Mouse (Mus musculus) G1E (cell line): ENCODE measurements around the gene Cyb5b. TPM values are rescaled to one million over a fixed set of nuclear protein-coding genes. Genes with fewer than 3 reads are reported as not detected.

Experiments
- ATAC-seq: 2 replicates; pipeline ENCODE4 v1.8.0; 2016; ENCODE audit warnings: mild to moderate bottlenecking; ENCODE audit not compliant: insufficient number of reproducible peaks, poor library complexity, low FRiP score, severe bottlenecking; ENCODE audit errors: extremely low read depth
- DNase-seq: peaks from one replicate; pipeline ENCODE4 v3.0.0; 2012; ENCODE audit warnings: low spot score
- H3K27me3 ChIP-seq: 2 replicates; pipeline ENCODE4 v1.6.1; 2012; ENCODE audit warnings: mild to moderate bottlenecking, low read length, inconsistent platforms; ENCODE audit not compliant: insufficient read depth
- H3K36me3 ChIP-seq: replicated peaks from 2 replicates; pipeline ENCODE3; 2012; ENCODE audit warnings: mild to moderate bottlenecking, inconsistent platforms
- H3K4me1 ChIP-seq: 2 replicates; pipeline ENCODE4 v1.6.1; 2012; ENCODE audit warnings: low read depth, low read length, inconsistent platforms, mixed read lengths; ENCODE audit not compliant: insufficient read depth
- H3K4me3 ChIP-seq: 2 replicates; pipeline ENCODE4 v1.5.1; 2012; ENCODE audit warnings: low read depth, mild to moderate bottlenecking, inconsistent platforms, low read length, moderate library complexity, mixed read lengths
- H3K9me3 ChIP-seq: replicated peaks from 2 replicates; pipeline ENCODE4 v1.6.1; 2012; ENCODE audit warnings: inconsistent platforms
- CTCF ChIP-seq: IDR thresholded peaks from 2 replicates; pipeline ENCODE4 v1.5.1; 2012; ENCODE audit warnings: low read depth, low read length, inconsistent platforms, mixed read lengths
- GATA1 ChIP-seq: IDR thresholded peaks from 2 replicates; pipeline ENCODE4 v1.6.1; 2012; ENCODE audit warnings: borderline replicate concordance, low read length, inconsistent platforms, mixed read lengths
- GATA2 ChIP-seq: IDR thresholded peaks from 2 replicates; pipeline ENCODE4 v1.6.1; 2012; ENCODE audit warnings: low read depth, low read length, inconsistent platforms, borderline replicate concordance
- POLR2AphosphoS5 ChIP-seq: IDR thresholded peaks from 2 replicates; pipeline ENCODE4 v1.6.1; 2012; ENCODE audit warnings: low read depth, low read length, inconsistent platforms; ENCODE audit not compliant: insufficient replicate concordance
- TAL1 ChIP-seq: conservative IDR thresholded peaks from 2 replicates; pipeline ENCODE4 v1.6.1; 2012; ENCODE audit warnings: low read depth, low read length, inconsistent platforms, mixed read lengths
- polyA plus RNA-seq: library from polyadenylated mRNA; stranded (reverse); fragments of >175 nt; gene quantifications from 2 replicates; pipeline ENCODE4 v1.2.3, GENCODE M21; 2012
- total RNA-seq, 2 experiments: library from RNA; stranded (forward) in 1 of 2; stranded (reverse) in 1 of 2; fragments of 200-1000 nt in 1 of 2; fragments of >200 nt in 1 of 2; fragmentation: Nextera tagmentation in 1 of 2; gene quantifications; 2 replicates each; pipeline ENCODE4 v1.2.3; 2014 to 2017

Gene Cyb5b
- total and polyA plus RNA-seq, 3 experiments: 29.9 to 106 (median 72.5) TPM

DNA sequence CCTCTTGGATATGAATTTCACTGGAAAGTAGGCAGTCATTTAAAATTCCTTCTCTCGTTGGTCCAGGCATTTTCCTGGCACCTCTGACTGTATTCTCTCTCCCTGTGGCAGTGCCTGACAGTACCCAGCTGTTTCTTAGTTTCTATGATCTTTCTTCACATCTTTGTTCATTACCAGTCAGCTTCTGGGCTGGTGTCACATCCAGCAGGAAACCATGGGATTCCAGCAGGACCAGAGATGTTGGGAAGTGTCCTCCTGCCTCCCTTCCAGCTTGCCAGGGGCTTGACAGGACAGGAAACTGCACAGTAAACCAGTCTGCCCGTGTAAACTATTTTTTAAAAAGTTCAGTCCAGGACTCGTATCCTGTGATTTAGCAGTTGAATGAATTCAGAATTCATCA lies 34.6 kb downstream of the Cyb5b start:
- H3K36me3 ChIP-seq: peaks cover 67% of the 10 kb centered on the region
- H3K9me3 ChIP-seq: no peaks in the 10 kb centered on the region
- no peak overlapping the region for H3K4me3 ChIP-seq
- no peaks in the 10 kb centered on the region for H3K4me1 ChIP-seq
- TF ChIP-seq POLR2AphosphoS5: no peak
- no peak for ATAC-seq
- DNase-seq: no peak
- H3K27me3 ChIP-seq: no peaks in the 10 kb centered on the region

DNA sequence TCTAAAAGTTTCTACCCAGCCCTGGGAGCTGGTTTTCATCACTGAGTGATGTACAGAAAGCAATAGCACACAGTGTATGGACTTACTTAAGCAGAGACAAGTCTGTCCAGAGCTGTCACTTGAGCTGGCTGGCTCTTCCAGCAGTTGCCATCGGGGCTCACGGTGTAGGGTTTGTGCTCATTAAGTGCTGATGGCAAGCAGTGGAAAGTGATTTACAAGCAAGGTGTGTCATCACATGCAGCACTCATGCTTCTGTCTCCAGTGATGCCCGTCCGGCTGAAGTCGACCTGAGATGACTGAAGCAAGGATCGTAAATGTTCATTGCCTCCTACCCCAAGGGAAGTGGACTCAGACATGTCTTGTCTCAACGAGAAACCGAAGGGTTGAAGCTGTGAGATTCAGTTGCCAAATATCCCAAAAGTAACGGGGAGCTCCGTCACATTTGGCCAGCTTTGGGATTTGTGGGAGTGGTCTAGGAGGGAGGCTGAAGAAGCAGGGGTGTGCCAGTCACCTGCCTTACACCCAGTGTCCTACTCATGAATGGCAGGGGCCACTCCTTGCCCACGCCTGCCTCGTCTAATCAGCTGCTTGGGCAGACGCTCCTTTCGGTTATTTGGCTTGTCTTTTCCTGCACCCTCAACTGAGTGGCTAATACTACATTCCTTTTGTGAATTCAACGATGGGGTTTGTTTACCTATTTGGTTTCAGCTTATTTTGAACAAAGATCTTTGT lies 36.4 kb downstream of the Cyb5b start:
- ATAC-seq (no peak), DNase-seq (no peak)
- Histone ChIP-seq H3K4me1 (no peaks in the 10 kb centered on the region; the same call in 1 of the 2 replicates), H3K27me3 (no peaks in the 10 kb centered on the region), H3K4me3 (no peak overlapping the region), H3K36me3 (peaks cover 49% of the 10 kb centered on the region), H3K9me3 (no peaks in the 10 kb centered on the region)
- TF ChIP-seq GATA2: no peak
- TF ChIP-seq CTCF: no peak
- TF ChIP-seq POLR2AphosphoS5: no peak
- TF ChIP-seq GATA1: no peak
- TF ChIP-seq TAL1: no peak

DNA sequence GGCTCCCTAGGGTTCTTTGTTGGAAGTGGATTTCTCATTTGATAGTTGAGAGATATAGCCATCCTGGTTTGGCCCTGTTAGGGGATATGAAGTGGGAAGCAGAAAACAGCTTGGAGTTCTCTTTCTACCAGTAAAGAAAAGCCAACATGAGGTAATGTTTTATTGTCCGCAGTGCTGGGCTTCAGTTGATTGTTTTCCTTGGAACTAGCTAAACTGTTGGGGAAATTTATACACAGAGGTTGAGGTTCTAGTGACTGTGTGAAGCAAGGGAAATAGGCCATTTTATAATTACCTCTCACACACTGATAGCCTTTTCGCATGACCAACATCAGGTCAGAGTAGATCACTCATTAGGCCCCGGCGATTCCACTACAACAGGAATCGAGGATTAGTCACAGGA lies 37.2 kb downstream of the Cyb5b start:
- Histone ChIP-seq H3K9me3 (no peaks in the 10 kb centered on the region), H3K4me3 (no peak overlapping the region), H3K4me1 (peaks cover under 1% of the 10 kb centered on the region), H3K36me3 (peaks cover 43% of the 10 kb centered on the region), H3K27me3 (no peaks in the 10 kb centered on the region)
- ATAC-seq (no peak), DNase-seq (no peak)
- TF ChIP-seq GATA1: no peak
- TF ChIP-seq GATA2: no peak
- no peak for TF ChIP-seq CTCF
- TF ChIP-seq TAL1: no peak
- TF ChIP-seq POLR2AphosphoS5: no peak

DNA sequence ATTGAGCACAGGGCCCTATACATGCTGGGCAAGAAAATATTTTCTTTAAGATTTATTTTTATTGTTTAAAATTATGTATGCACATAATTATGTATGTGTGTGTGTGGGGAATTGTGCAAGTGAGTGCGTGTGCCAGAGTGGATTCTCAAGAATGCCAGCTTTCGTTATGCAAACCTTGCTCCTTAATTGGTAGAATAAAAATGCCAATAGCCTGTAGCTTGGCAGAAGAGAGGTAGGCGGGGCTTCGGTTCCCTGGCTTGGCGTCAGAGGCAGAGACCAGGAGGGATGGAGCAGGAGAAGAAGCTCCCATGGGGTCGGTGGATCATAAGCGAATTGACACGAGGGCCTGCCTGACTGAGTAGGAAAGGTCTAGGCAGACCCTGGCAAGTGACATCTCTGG lies 42.2 kb downstream of the Cyb5b start:
- H3K4me1 ChIP-seq: peaks cover 7% of the 10 kb centered on the region
- DNase-seq (no peak), ATAC-seq (no peak)
- no peak overlapping the region for H3K4me3 ChIP-seq
- H3K27me3 ChIP-seq: no peaks in the 10 kb centered on the region
- no peaks in the 10 kb centered on the region for H3K9me3 ChIP-seq
- H3K36me3 ChIP-seq: no peaks in the 10 kb centered on the region
- TF ChIP-seq GATA2 (no peak), GATA1 (no peak), CTCF (no peak), TAL1 (no peak), POLR2AphosphoS5 (no peak)

DNA sequence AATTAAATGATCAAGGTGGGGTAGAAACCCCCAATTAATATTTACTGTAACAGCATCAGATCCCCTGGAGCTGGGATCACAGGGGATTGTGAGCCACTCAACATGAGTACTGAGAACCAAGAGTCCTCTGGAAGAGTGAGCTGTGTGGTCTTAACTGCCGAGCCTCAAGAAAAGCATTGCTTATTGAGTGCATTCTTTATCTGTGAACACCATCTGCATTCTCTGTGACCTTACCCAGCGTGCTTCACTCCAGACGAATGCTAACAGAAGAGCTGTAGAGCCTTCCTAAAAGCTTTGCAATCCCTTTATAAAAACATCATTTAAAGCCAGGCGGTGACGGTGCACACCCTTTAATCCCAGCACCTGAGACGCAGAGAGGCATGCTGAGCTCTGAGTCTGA lies 42.9 kb downstream of the Cyb5b start:
- TF ChIP-seq GATA2 (no peak), CTCF (no peak), TAL1 (no peak), POLR2AphosphoS5 (no peak), GATA1 (no peak)
- ATAC-seq (peak; percentile 34; the same call in 1 of the 2 replicates), DNase-seq (no peak)
- Histone ChIP-seq H3K36me3 (no peaks in the 10 kb centered on the region), H3K4me1 (peaks cover 7% of the 10 kb centered on the region), H3K27me3 (no peaks in the 10 kb centered on the region), H3K4me3 (no peak overlapping the region), H3K9me3 (no peaks in the 10 kb centered on the region)

DNA sequence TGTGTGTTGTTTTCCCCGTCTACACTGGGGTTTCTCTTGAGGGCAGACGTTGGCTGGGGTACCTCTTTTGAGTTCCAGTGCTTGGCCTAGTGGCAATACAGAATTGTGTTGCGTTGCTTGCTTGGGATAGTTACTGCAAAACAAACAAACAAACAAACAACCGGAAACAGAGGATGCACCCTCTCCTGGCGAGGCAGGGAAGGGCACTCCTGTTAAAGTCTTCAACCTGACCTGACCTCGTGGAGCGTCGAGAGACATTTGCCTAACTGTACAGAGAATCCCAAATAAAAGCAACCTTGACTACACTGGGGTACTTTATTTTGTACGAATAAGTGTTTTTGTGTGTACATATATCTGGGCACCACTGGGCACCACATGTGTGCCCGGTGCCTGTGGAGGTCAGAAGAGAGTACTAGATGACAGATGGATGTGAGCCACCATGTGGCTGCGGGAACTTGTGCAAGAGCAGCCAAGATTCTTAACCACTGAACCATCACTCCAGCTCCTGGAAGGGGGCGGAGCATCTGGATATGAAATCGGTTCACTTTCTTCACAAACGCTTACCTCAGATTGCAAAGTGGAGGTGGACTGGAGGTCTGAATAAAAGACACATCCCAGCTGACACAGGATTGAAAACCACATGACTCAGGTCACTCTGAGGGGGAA lies 44.5 kb downstream of the Cyb5b start:
- H3K9me3 ChIP-seq: no peaks in the 10 kb centered on the region
- DNase-seq (no peak), ATAC-seq (no peak)
- peaks cover 7% of the 10 kb centered on the region for H3K4me1 ChIP-seq
- no peaks in the 10 kb centered on the region; the same call in 1 of the 2 replicates for H3K27me3 ChIP-seq
- H3K36me3 ChIP-seq: no peaks in the 10 kb centered on the region
- H3K4me3 ChIP-seq: no peak overlapping the region
- TF ChIP-seq CTCF: no peak
- TF ChIP-seq GATA2: no peak
